Mouse (Mus musculus) olfactory bulb, adult 2 months (tissue): Measurements from ENCODE around the gene Rexo1. TPM values are rescaled to one million over a fixed set of nuclear protein-coding genes. Genes with fewer than 3 reads are reported as not detected.

Experiments
- H3K27ac ChIP-seq: fragments of 200-500 bp; 2 replicates; pipeline ENCODE4 v1.5.1; 2012; ENCODE audit warnings: low read depth, low read length; ENCODE audit not compliant: insufficient read depth
- H3K4me1 ChIP-seq: fragments of 200-500 bp; 2 replicates; pipeline ENCODE4 v1.6.1; 2012; ENCODE audit warnings: low read length; ENCODE audit not compliant: control insufficient read depth, insufficient read depth
- H3K4me3 ChIP-seq: fragments of 200-500 bp; 2 replicates; pipeline ENCODE4 v1.5.1; 2012; ENCODE audit warnings: mild to moderate bottlenecking, low read depth, low read length, moderate library complexity; ENCODE audit not compliant: insufficient read depth
- CTCF ChIP-seq: fragments of 200-500 bp; IDR thresholded peaks from 2 replicates; pipeline ENCODE4 v1.5.1; 2012; ENCODE audit warnings: low read depth, mild to moderate bottlenecking, low read length, moderate library complexity; ENCODE audit not compliant: insufficient read depth
- POLR2A ChIP-seq: fragments of 200-500 bp; IDR thresholded peaks from 2 replicates; pipeline ENCODE4 v1.6.1; 2012; ENCODE audit warnings: mild to moderate bottlenecking, low read depth, low read length, moderate library complexity; ENCODE audit not compliant: insufficient read depth
- WGBS: fragments of 180-500 bp; shearing (Covaris S2); methylation state at CpG from one replicate; pipeline ENCODE4 v1.1.7; 2018; 5-methylcytosine and 5-hydroxymethylcytosine counted together
- polyA plus RNA-seq: library from polyadenylated mRNA; stranded (reverse); fragments of >200 nt; gene quantifications from 2 replicates; pipeline ENCODE4 v1.2.4, GENCODE M21; 2012; ENCODE audit warnings: low replicate concordance; ENCODE audit not compliant: missing spikeins, insufficient read depth, insufficient read length

Gene Rexo1
- polyA plus RNA-seq, 1 experiment = not detected

GRCm38 (mm10) chr10:80503599-80504220 lies 57.6 kb downstream of the Rexo1 start:
- Histone ChIP-seq H3K27ac (no peak overlapping the region), H3K4me3 (no peak overlapping the region), H3K4me1 (peaks cover 8% of the 10 kb centered on the region)
- 37% methylated on average over 27 of the region's 27 CpGs for WGBS
- TF ChIP-seq POLR2A = no peak
- no peak for TF ChIP-seq CTCF

- Histone ChIP-seq H3K4me3 (no peak overlapping the region), H3K27ac (no peak overlapping the region), H3K4me1 (peaks cover 8% of the 10 kb centered on the region)
- TF ChIP-seq CTCF (no peak), POLR2A (no peak)
- 16% methylated on average over 22 of the region's 22 CpGs for WGBS
Measured at GRCm38 (mm10) chr10:80502819-80503314, 58.5 kb downstream of the Rexo1 start.

DNA sequence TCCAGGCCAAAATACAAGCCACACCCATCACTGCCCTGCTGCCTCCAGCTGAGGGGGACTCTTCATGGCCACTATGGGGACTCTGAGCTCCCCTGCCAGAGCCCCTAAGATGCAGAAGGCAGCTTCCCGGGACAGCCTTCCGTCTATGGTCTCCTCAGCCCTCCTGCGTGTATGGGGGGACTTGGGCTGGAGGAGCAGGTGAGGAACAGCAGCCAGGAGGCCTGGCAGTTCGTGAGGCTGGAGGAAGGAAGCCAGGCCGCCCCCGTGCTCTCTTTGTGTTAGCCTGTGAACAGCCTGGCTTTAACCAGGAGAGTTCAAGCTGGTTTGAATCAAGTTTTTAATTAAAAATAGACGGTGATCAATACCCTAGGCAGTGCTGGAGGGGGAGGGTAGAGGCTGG lies 59.1 kb downstream of the Rexo1 start:
- 2% methylated on average over 7 of the region's 7 CpGs for WGBS
- Histone ChIP-seq H3K4me1 (peaks cover 8% of the 10 kb centered on the region), H3K4me3 (no peak overlapping the region), H3K27ac (no peak overlapping the region)
- TF ChIP-seq CTCF (no peak), POLR2A (no peak)

- TF ChIP-seq CTCF (no peak), POLR2A (no peak)
- H3K4me1 ChIP-seq = peaks cover 24% of the 10 kb centered on the region
- WGBS = 2% methylated on average over 20 of the region's 20 CpGs
- H3K4me3 ChIP-seq = no peak overlapping the region
- H3K27ac ChIP-seq = no peak overlapping the region
Measured at GRCm38 (mm10) chr10:80496421-80496820, 64.9 kb downstream of the Rexo1 start.

- Histone ChIP-seq H3K4me1 (peaks cover 24% of the 10 kb centered on the region), H3K27ac (no peak overlapping the region), H3K4me3 (peak overlapping the region; percentile 3; the same call in 1 of the 2 replicates)
- no peak for TF ChIP-seq POLR2A
- TF ChIP-seq CTCF = no peak
- WGBS = 7% methylated on average over 35 of the region's 35 CpGs
Measured at GRCm38 (mm10) chr10:80495901-80496300, 65.5 kb downstream of the Rexo1 start.

DNA sequence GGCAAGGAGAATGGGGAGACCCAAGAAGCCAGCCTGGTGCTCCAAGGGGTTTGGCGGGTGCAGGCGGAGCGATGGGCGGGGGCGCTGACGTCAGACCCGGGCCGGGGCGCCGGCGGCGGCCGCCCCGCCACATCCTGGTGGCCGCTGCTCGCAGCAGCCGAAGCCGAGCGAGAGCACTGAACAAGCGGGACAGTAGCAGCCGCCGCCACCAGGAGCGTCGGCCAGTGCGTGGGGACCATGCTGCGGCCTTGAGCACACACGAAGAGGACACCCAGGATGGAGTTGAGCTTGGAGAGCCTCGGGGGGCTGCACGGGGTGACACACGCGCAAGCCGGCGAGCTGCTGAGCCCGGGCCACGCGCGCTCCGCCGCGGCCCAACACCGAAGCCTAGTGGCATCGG lies 66.6 kb downstream of the Rexo1 start, which contains the start of gene Onecut3:
Gene Onecut3, plus strand, starts transcription at position 104 of the 400 bp plus-strand sequence.
- no peak within 1 kb of the TSS for H3K27ac ChIP-seq
- under 1% methylated on average over 42 of the region's 42 CpGs for WGBS

More for the DNA sequence above, 66.6 kb downstream of the Rexo1 start, which contains the start of gene Onecut3:
- Histone ChIP-seq H3K4me1 (peaks cover 27% of the 10 kb centered on the region), H3K4me3 (peak within 1 kb of the TSS; percentile 40)
- TF ChIP-seq CTCF (no peak), POLR2A (no peak)

Other genes with a start within 250 kb of the Rexo1 start
- not detected in 2 replicates for gene 2310011J03Rik, start 241.0 kb downstream of the Rexo1 start, polyA plus RNA-seq
- not detected in 2 replicates for gene Pcsk4, start 232.1 kb downstream of the Rexo1 start, polyA plus RNA-seq
- gene Reep6, start 231.6 kb downstream of the Rexo1 start, polyA plus RNA-seq = not detected in 2 replicates
- gene Adamtsl5, start 213.1 kb downstream of the Rexo1 start, polyA plus RNA-seq = not detected in 2 replicates
- gene Plk5, start 205.1 kb downstream of the Rexo1 start, polyA plus RNA-seq = not detected in 2 replicates
- not detected in 2 replicates for gene Mex3d, start 173.9 kb downstream of the Rexo1 start, polyA plus RNA-seq
- gene Mbd3, start 162.0 kb downstream of the Rexo1 start, polyA plus RNA-seq = not detected in 2 replicates
- gene Uqcr11, start 154.7 kb downstream of the Rexo1 start, polyA plus RNA-seq = not detected in 2 replicates
- gene Tcf3, start 127.9 kb downstream of the Rexo1 start, polyA plus RNA-seq = not detected in 2 replicates
- not detected in 2 replicates for gene Onecut3, start 66.7 kb downstream of the Rexo1 start, polyA plus RNA-seq
- gene Atp8b3, start 22.4 kb downstream of the Rexo1 start, polyA plus RNA-seq = not detected in 2 replicates
- not detected in 2 replicates for gene Klf16, start 15.8 kb upstream of the Rexo1 start, polyA plus RNA-seq
- not detected in 2 replicates for gene Abhd17a, start 28.8 kb upstream of the Rexo1 start, polyA plus RNA-seq
- gene Scamp4, start 41.3 kb upstream of the Rexo1 start, polyA plus RNA-seq = not detected in 2 replicates
- gene Adat3, start 41.3 kb upstream of the Rexo1 start, polyA plus RNA-seq = not detected in 2 replicates
- not detected in 2 replicates for gene Gm49322, start 44.5 kb upstream of the Rexo1 start, polyA plus RNA-seq
- 431 TPM in 1 of 2 replicates, not detected in the other for gene Csnk1g2, start 61.3 kb upstream of the Rexo1 start, polyA plus RNA-seq
- not detected in 2 replicates for gene Btbd2, start 95.5 kb upstream of the Rexo1 start, polyA plus RNA-seq
- gene Mknk2, start 116.6 kb upstream of the Rexo1 start, polyA plus RNA-seq = not detected in 2 replicates
- not detected in 2 replicates for gene Mob3a, start 140.4 kb upstream of the Rexo1 start, polyA plus RNA-seq
- not detected in 2 replicates for gene Izumo4, start 140.6 kb upstream of the Rexo1 start, polyA plus RNA-seq
- 105 TPM in 1 of 2 replicates, not detected in the other for gene Ap3d1, start 180.7 kb upstream of the Rexo1 start, polyA plus RNA-seq
- gene Dot1l, start 193.6 kb upstream of the Rexo1 start, polyA plus RNA-seq = 106 and 235 TPM in 2 replicates
- gene Sf3a2, start 236.6 kb upstream of the Rexo1 start, polyA plus RNA-seq = not detected in 2 replicates
- gene Plekhj1, start 237.1 kb upstream of the Rexo1 start, polyA plus RNA-seq = not detected in 2 replicates
- gene Amh, start 243.7 kb upstream of the Rexo1 start, polyA plus RNA-seq = not detected in 2 replicates